Mouse (Mus musculus): ENCODE measurements around the gene Rab17. TPM values are rescaled to one million over a fixed set of nuclear protein-coding genes. Genes with fewer than 3 reads are reported as not detected.

Gene Rab17
- total RNA-seq (2021) = 1 to 10 TPM; 3.8 to 5.0 TPM

DNA sequence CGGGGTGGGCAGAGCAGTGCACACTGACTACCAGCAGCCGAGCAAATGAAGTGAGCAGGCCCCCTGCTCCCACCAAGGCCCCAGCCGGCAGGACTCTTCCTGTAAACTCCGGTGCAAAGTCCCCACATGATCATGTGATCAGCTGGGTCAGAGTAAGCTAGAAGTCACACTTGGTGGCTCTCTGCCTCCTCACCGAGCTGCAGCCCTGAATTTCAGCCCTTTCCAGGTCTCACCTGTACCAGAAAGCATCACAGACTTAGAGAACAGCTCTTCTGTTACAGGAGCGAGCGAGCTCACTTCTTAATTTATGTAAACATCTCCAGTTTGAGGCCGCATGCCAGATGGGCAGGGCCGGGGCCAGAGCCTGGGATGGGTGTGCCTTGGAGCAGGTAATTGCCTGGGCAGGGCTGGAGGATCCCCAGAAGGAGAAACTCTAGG lies at the start of gene Rab17:
Gene Rab17 (minus strand): TSS at position 315 of the 438 bp plus-strand sequence.
- intact Hi-C loops (cut with DNase I) = no loop called here
- no peak for DNase-seq

DNA sequence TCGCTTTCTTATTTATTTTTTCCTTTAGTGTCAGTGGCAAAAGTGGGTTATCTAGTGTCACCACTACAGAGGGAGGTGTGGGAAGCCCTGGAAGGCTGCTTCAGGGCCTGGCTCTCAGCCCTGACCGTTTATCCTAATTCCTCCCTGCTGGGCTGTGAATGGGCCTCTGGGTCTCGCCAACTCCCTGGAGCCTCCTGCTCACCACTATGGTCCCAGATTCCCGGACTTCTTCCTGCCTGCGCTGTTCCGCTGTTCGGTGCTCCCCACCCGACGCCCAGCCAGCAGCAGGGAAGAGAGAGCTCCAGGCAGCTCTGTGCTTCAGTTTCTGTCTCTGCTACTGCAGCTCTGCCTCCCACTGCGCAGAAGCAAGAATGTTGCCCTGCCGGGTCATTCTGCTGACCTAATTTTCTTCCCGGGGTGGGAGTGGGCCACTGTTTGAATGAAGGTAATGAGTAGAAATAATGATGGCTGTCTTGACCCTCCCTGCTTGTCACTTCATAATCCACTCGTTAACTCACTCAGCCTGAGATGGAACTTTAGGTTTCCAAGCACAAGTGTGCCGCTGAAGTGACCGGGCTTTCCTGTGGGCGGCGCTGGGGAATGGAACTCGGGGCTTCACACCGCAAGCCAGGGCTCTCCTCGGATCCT lies 47.8 kb upstream of the Rab17 start:
- DNase-seq = peak; percentile 81 to 84
- intact Hi-C loops (cut with DNase I) = loop anchor here (5.0 kb wide), 1 partner anchor 45 kb away; no protein-coding TSS in a partner anchor

GRCm38 (mm10) chr1:91015571-91015970 lies 46.1 kb upstream of the Rab17 start:
- intact Hi-C loops (cut with DNase I) = loop anchor here (1.0 to 5.0 kb wide), 2 partner anchors 15 to 43 kb away; no protein-coding TSS in a partner anchor
- peak; percentile 89 to 92 for DNase-seq

- peak; percentile 67 to 71 for DNase-seq
These were observed 44.3 kb upstream of the Rab17 start for GRCm38 (mm10) chr1:91013803-91014202.

DNA sequence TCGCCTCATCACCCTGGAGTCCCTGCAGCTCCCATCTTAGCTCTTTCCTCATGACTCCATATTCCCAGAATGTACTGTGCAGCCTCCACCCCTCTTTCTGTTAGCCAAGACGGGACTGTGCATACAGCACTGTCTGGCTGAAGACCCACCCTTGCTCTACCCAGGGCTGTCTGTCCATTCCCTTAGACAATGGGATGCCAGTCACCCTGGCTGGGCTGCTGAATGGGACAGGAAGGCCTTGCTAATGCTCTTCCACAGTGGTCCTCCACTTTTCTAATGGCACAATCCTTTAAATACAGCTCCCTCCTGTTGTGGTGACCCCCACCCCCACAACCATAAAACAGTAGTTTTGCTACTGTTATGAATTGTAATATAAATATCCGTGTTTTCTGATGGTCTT lies 41.9 kb upstream of the Rab17 start:
- intact Hi-C loops (cut with DNase I) = no loop called here
- no peak for DNase-seq

More at GRCm38 (mm10) chr1:91013803-91014202, 44.3 kb upstream of the Rab17 start:
- intact Hi-C loops (cut with DNase I) = no loop called here

DNA sequence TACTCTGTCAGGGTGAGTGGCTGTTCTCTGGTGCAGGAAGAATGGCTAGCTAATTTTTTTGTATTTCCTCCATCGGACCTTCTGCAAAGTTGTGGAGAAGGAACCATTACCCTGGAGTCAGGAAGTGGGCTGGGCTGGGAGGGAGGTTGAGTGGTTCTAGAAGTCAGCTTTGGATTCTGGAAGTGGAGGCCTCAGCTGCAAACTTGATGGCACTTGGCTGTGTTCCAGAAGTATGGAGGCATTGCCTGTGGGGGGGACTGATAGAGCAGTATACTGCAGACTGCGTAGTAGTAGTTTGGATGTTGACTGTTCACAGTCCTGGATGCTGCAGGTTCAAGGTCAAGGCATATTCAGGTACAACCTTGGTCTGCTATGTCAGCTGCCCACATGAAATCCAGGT lies 41.3 kb upstream of the Rab17 start:
- intact Hi-C loops (cut with DNase I) = no loop called here
- no peak for DNase-seq

GRCm38 (mm10) chr1:91010216-91010615 lies 40.8 kb upstream of the Rab17 start:
- intact Hi-C loops (cut with DNase I) = no loop called here
- DNase-seq = no peak

DNA sequence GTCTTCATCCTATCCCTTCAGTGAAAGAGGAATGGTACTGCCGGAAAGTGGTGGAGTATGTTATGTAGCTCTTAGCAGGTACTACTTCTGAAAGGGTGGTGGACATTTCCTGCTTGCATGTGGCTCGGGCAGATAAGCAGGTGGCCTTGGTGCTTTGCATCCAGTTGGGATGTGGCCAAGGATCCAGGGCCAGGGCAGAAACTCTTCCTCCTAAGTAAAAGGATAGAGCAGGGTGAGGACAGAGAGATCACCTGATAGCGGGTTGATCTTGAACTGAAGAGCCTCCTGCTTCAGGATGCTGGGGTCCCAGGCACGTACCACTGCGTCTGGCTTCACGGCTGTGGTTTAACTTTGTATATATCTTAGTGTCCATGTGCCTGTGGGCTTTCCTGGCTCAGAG lies 39.8 kb upstream of the Rab17 start:
- intact Hi-C loops (cut with DNase I) = no loop called here
- DNase-seq = no peak

GRCm38 (mm10) chr1:91008746-91009145 lies 39.3 kb upstream of the Rab17 start:
- intact Hi-C loops (cut with DNase I) = no loop called here
- DNase-seq = no peak

DNA sequence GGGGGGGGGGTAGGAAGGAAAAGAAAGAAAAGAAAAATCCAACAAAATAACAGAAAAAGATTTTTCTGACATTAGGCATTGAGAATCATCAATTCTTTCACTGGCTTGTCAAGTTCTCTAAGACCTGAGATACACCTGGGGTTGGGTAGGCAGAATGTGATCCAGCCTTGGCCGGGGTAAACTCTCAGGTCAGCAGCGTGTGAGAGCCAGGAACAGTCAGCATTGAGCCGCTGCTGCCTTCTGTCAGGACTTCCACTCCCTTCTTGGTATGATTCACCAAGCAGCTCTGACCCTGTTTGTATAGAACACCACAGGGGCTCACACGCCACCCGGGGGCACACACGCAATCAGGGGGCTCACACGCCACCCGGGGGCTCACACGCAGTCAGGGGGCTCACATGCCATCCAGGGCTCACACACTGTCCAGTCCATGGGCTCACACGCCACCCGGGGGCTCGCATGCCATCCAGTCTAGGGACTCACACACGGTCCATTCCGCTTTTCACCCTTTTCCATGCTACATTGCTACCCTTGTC lies 38.8 kb upstream of the Rab17 start:
- DNase-seq = no peak
- intact Hi-C loops (cut with DNase I) = no loop called here

DNA sequence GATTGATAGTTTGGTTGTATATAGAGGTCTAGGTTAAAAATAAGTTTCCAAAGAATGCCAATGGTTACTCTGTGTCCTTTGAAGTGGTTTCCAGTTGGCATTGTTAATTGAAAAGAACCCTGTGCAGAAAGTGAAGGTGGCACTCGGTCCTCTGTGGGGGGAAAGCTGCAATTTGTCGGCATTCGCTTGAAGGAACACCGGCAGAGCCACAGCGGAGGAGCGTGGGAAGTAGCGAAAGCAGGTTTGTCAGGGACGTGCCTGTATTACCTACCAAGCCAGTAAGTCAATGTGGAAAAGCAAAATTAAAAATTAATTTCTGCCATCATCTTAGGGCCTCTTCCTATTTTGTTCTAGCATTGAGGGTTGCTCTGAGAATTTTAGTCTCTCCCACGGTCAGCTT lies 37.2 kb upstream of the Rab17 start:
- intact Hi-C loops (cut with DNase I) = no loop called here
- DNase-seq = no peak

GRCm38 (mm10) chr1:91006037-91006436 lies 36.6 kb upstream of the Rab17 start:
- no peak for DNase-seq
- intact Hi-C loops (cut with DNase I) = no loop called here

- intact Hi-C loops (cut with DNase I) = loop anchor here (5.0 kb wide), 1 partner anchor 49 kb away; no protein-coding TSS in a partner anchor
- peak in 1 of 2 experiments; percentile 27 for DNase-seq
These were observed 34.2 kb upstream of the Rab17 start for GRCm38 (mm10) chr1:91003522-91004253.

GRCm38 (mm10) chr1:91002641-91003040 lies 33.2 kb upstream of the Rab17 start:
- intact Hi-C loops (cut with DNase I) = loop anchor here (5.0 kb wide), 1 partner anchor 50 kb away; no protein-coding TSS in a partner anchor
- DNase-seq = no peak

- intact Hi-C loops (cut with DNase I) = loop anchor here (5.0 kb wide), 1 partner anchor 50 kb away; no protein-coding TSS in a partner anchor
- peak; percentile 24 to 32 for DNase-seq
These were observed 32.5 kb upstream of the Rab17 start for GRCm38 (mm10) chr1:91001871-91002539.

- intact Hi-C loops (cut with DNase I) = loop anchor here (5.0 kb wide), 1 partner anchor 51 kb away; no protein-coding TSS in a partner anchor
- peak in 1 of 2 experiments; percentile 18 for DNase-seq
These were observed 31.6 kb upstream of the Rab17 start for GRCm38 (mm10) chr1:91001101-91001500.

GRCm38 (mm10) chr1:90999911-91000601 lies 30.6 kb upstream of the Rab17 start:
- DNase-seq = peak; percentile 69 to 75
- intact Hi-C loops (cut with DNase I) = loop anchor here (1.0 to 5.0 kb wide), 2 partner anchors 15 to 52 kb away; no protein-coding TSS in a partner anchor

- DNase-seq = peak in 1 of 2 experiments; percentile 50
- intact Hi-C loops (cut with DNase I) = no loop called here
These were observed 29.6 kb upstream of the Rab17 start for GRCm38 (mm10) chr1:90998891-90999611.

GRCm38 (mm10) chr1:90998268-90998890 lies 28.9 kb upstream of the Rab17 start, which contains the start of gene Lrrfip1:
Gene Lrrfip1 (plus strand): TSS chr1:90998737.
- intact Hi-C loops (cut with DNase I) = no loop called here
- DNase-seq = peak; percentile 80 to 81
